Mouse (Mus musculus) ES-Bruce4 (cell line): ENCODE measurements around the gene Igfbpl1.

ENCODE experiments used
- CTCF ChIP-seq: IDR thresholded peaks from one replicate; pipeline ENCODE4 v1.8.1; 2011; ENCODE audit warnings: low read depth, low read length
- EP300 ChIP-seq: IDR thresholded peaks from 2 replicates; pipeline ENCODE4 v1.6.1; 2011; ENCODE audit warnings: low read depth, low read length; ENCODE audit not compliant: insufficient read depth
- POLR2A ChIP-seq: IDR thresholded peaks from one replicate; pipeline ENCODE4 v1.8.1; 2011; ENCODE audit warnings: low read length; ENCODE audit not compliant: insufficient read depth

DNA sequence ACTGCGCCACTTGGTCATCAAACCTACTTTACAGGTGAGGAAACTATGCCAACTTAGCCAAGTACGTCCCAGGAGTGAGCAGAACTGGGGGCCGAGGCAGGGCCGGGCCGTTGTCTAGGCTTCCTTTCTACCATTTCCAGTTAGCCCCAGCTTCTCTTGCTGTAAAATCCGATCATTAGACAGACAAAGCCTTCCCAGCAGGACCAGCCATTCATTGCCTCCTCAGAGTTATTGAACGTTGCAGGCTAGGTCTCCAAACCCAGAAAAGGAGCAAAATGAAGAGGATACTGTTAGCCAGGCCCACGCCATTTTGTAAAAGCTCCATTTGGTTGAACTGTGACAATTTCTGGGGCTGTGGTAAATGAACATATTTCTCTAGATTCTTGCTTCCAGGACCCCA lies 40.7 kb upstream of the Igfbpl1 start:
- TF ChIP-seq CTCF (no peak), EP300 (no peak), POLR2A (no peak)
